Mouse (Mus musculus) ES-Bruce4 (cell line): ENCODE measurements at regions not wholly inside any gene's neighbourhood (a gene's known extent, or its start where the extent isn't known, plus 50 kb on each side); places are given as distances from the start of the nearest gene placed in this dataset.

Experiments used
- H3K27ac ChIP-seq: 2 replicates; pipeline ENCODE4 v1.5.1; 2012; ENCODE audit warnings: low read length, inconsistent platforms; ENCODE audit not compliant: insufficient read depth
- H3K27me3 ChIP-seq: 2 replicates; pipeline ENCODE4 v1.6.1; 2012; ENCODE audit warnings: mild to moderate bottlenecking, low read length, inconsistent platforms; ENCODE audit not compliant: control insufficient read depth, poor library complexity, insufficient read depth, severe bottlenecking
- H3K36me3 ChIP-seq: 2 replicates; pipeline ENCODE4 v1.6.1; 2012; ENCODE audit warnings: inconsistent platforms, mild to moderate bottlenecking, low read length, moderate library complexity; ENCODE audit not compliant: control insufficient read depth, poor library complexity, insufficient read depth, severe bottlenecking
- H3K4me1 ChIP-seq: one replicate; pipeline ENCODE4 v1.8.1; 2011; ENCODE audit warnings: low read length; ENCODE audit not compliant: control insufficient read depth, insufficient read depth
- H3K4me3 ChIP-seq: 2 replicates; pipeline ENCODE4 v1.5.1; 2011; ENCODE audit warnings: low read depth, mild to moderate bottlenecking, low read length
- H3K9ac ChIP-seq: 2 replicates; pipeline ENCODE4 v1.6.1; 2012; ENCODE audit warnings: low read depth, mild to moderate bottlenecking, inconsistent platforms; ENCODE audit not compliant: poor library complexity, severe bottlenecking
- H3K9me3 ChIP-seq: replicated peaks from 2 replicates; pipeline ENCODE4 v1.6.1; 2012; ENCODE audit warnings: mild to moderate bottlenecking, low read length, inconsistent platforms; ENCODE audit not compliant: control insufficient read depth, poor library complexity, insufficient read depth, severe bottlenecking
- CTCF ChIP-seq: IDR thresholded peaks from one replicate; pipeline ENCODE4 v1.8.1; 2011; ENCODE audit warnings: low read depth, low read length
- EP300 ChIP-seq: IDR thresholded peaks from 2 replicates; pipeline ENCODE4 v1.6.1; 2011; ENCODE audit warnings: low read depth, low read length; ENCODE audit not compliant: insufficient read depth
- POLR2A ChIP-seq: IDR thresholded peaks from one replicate; pipeline ENCODE4 v1.8.1; 2011; ENCODE audit warnings: low read length; ENCODE audit not compliant: insufficient read depth

DNA sequence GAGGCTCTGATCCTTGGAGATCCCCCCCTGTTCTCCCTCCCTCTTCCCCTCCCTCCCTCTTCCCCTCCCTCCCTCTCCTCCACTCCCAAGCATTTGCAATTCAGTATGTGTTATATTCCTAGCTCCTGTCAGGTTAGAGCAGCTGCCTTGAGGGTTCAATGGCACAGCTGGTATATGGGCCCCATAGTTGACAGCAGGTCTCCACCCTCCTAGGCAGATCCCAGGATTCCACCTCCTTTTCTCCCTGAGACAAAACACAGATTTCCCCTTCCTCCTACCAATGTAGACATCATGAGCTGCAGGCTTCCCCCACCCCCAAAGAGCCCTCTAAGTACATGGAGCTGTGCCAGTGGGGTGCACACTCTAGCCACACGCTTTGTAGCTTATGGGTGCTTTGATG, 137.8 kb downstream of the Unc5cl start:
- TF ChIP-seq POLR2A, result no peak
- no peak for TF ChIP-seq EP300
- no peak for TF ChIP-seq CTCF
- Histone ChIP-seq H3K36me3 (no peaks in the 10 kb centered on the region), H3K4me3 (no peak overlapping the region), H3K27ac (no peak overlapping the region), H3K27me3 (no peaks in the 10 kb centered on the region), H3K9me3 (no peaks in the 10 kb centered on the region), H3K4me1 (no peaks in the 10 kb centered on the region), H3K9ac (no peak overlapping the region)

DNA sequence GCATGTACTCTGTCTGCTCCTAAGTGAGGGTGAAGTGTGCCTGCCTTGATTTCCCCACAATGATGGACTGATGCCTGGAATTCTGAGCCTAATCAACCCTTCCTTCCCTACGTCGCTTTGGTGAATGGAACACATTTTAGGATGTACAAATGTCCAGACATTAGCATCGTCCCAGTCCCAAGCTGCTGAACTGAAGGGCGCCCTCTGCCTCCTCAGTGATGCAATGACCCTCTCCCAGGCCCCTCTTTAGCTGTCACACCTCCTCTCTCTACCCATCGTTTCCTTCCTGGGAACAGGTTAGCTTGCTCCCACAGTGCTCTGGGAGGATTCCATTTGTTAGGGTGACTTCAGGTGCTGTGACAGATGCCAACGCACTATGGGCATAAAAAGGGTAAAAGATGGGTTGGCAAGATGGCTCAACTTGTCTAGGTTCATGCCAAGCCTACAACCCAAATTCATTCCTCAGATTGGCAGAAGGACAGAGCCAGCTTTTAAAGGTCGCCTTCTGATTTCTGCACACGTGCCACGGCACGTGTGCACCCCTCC, 140.8 kb downstream of the Unc5cl start:
- Histone ChIP-seq H3K4me3 (no peak overlapping the region), H3K9ac (no peak overlapping the region), H3K4me1 (no peaks in the 10 kb centered on the region), H3K27me3 (no peaks in the 10 kb centered on the region), H3K36me3 (no peaks in the 10 kb centered on the region), H3K27ac (no peak overlapping the region), H3K9me3 (no peaks in the 10 kb centered on the region)
- TF ChIP-seq EP300, result no peak
- TF ChIP-seq CTCF, result peak; percentile 78

DNA sequence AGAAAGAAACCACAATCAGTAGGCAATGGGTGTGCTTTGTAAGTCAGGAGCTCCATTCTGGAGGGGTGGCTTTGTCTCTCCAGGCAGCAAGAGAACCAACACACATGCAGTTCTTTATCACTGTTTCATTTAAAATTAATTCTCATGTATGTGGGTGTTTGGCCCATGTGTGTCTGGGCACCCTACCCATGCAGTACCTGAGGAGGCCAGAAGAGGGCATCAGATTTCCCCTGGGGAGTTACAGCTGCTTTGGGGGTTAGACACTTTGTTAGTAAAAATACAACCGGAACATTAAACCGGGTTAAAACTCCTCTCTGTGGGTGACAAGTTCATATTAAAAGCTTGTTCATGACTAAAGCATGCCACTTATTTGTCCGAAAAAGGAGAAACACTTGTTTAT, 141.7 kb downstream of the Unc5cl start:
- H3K4me1 ChIP-seq, result no peaks in the 10 kb centered on the region
- no peaks in the 10 kb centered on the region for H3K36me3 ChIP-seq
- no peak overlapping the region for H3K4me3 ChIP-seq
- no peaks in the 10 kb centered on the region for H3K27me3 ChIP-seq
- H3K9ac ChIP-seq, result no peak overlapping the region
- H3K27ac ChIP-seq, result no peak overlapping the region
- no peaks in the 10 kb centered on the region for H3K9me3 ChIP-seq
- TF ChIP-seq EP300 (no peak), POLR2A (no peak), CTCF (peak; percentile 55)

DNA sequence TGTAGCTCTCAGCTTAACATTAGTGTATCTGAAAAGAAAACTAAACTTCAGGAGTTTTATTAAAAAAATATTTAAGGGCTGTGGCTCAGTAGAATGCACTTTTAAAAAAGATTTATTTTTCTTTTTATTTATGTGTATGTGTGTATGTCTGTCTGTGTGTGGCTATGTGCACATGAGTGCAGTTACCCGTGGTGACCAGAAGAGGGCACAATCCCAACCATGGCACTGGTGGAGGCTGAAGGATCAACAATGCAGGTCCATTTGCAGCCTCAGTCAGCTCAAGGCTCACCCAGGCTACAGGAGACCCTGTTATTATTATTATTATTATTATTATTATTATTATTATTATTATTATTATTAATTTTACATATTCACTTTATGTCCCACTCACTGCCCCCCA, 142.6 kb downstream of the Unc5cl start:
- H3K9ac ChIP-seq, result no peak overlapping the region
- TF ChIP-seq CTCF (peak; percentile 43), EP300 (no peak)

DNA sequence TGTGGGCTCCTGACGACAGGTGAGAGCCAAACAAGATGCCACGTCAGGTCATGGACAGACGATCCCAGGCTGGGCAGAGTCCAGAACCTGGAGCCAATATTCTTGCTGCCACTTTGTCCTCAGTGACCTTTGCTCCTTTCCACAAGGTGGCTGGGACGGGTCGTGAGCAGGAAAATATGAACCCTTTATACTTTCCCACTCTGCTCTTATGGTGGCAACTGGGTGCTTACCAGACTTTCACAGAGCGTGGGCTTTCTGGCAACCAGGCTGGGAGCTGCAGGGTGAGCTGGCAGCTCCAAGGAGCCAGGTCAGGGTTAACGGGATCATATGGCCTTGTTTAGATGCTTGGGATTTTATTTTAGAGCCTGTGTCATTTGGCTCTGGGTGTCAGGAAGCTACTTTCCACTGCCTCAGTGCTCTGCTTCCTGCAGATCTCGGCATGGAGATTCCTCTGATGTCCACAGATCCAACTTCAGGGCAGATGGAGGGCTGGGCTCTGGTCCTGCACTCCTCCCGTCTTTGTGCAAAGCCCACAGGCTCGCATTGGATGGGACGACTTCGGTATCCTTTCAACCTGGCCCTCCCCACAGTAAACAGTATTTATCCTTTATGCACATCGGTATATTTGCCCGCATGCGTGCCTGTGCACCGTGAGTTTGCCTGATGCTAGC, 143.9 kb downstream of the Unc5cl start:
- H3K9ac ChIP-seq, result no peak overlapping the region
- H3K4me3 ChIP-seq, result no peak overlapping the region
- no peaks in the 10 kb centered on the region for H3K36me3 ChIP-seq
- no peaks in the 10 kb centered on the region for H3K27me3 ChIP-seq
- no peak overlapping the region for H3K27ac ChIP-seq
- no peaks in the 10 kb centered on the region for H3K9me3 ChIP-seq
- H3K4me1 ChIP-seq, result no peaks in the 10 kb centered on the region
- TF ChIP-seq POLR2A, result no peak
- no peak for TF ChIP-seq CTCF

More for the DNA sequence above, 142.6 kb downstream of the Unc5cl start:
- H3K27ac ChIP-seq, result no peak overlapping the region
- no peak overlapping the region for H3K4me3 ChIP-seq
- H3K4me1 ChIP-seq, result no peaks in the 10 kb centered on the region
- no peaks in the 10 kb centered on the region for H3K27me3 ChIP-seq
- no peaks in the 10 kb centered on the region for H3K9me3 ChIP-seq
- H3K36me3 ChIP-seq, result no peaks in the 10 kb centered on the region

DNA sequence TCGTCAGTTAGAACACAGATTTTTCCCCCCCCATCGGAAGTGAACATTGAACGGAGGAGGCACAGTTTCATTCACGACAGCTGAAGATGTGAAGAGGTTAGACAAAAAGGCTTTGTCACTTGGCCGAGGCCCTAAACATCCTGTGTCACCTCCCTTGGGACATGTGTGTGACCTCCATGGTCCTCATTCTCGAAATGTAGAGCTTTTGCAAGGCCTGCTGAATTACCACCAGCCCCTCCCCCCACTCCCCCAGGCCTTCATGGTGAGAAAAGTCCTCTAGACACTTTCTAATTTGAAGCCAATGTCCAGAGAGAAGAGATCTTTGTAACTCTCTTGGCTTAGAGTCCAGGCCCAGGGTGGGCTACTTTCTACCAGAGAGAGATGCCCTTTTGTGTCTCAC, 145.5 kb downstream of the Unc5cl start:
- Histone ChIP-seq H3K4me3 (no peak overlapping the region), H3K27me3 (no peaks in the 10 kb centered on the region), H3K36me3 (no peaks in the 10 kb centered on the region), H3K27ac (no peak overlapping the region), H3K9ac (no peak overlapping the region), H3K9me3 (no peaks in the 10 kb centered on the region), H3K4me1 (no peaks in the 10 kb centered on the region)
- no peak for TF ChIP-seq CTCF
- no peak for TF ChIP-seq EP300
- no peak for TF ChIP-seq POLR2A
